Mouse (Mus musculus) embryo, embryonic 11.5 days (tissue): ENCODE results near the gene Hist1h2ag.
"Not testable (repeated sequence)": the region's sequence is repeated elsewhere in the genome, so short reads cannot be mapped to it uniquely, and the experiment has no call there.

ENCODE experiments used
- DNase-seq: peaks from one replicate; pipeline ENCODE4 v3.0.0-alpha.2; 2012; ENCODE audit warnings: low read depth, low spot score

The Hist1h2ag gene

GRCm38 (mm10) chr13:22042568-22043502 lies at the start of gene Hist1h2ag, which contains the start of gene Hist1h2bj:
Gene Hist1h2ag, minus strand, starts transcription at chr13:22042944.
Gene Hist1h2bj, plus strand, starts transcription at chr13:22043214.
- DNase-seq = peak; percentile 96

- not testable (repeated sequence) for DNase-seq
These were observed 41.4 kb upstream of the Hist1h2ag start, which contains the start of gene Vmn1r188 for GRCm38 (mm10) chr13:22084140-22084539. Gene Vmn1r188, plus strand, starts transcription at chr13:22084440.

GRCm38 (mm10) chr13:22063468-22063867 lies 20.7 kb upstream of the Hist1h2ag start:
- DNase-seq = no peak

- no peak for DNase-seq
These were observed 18.7 kb upstream of the Hist1h2ag start for GRCm38 (mm10) chr13:22061422-22061821.

GRCm38 (mm10) chr13:22053754-22054153 lies 11.0 kb upstream of the Hist1h2ag start:
- no peak for DNase-seq

GRCm38 (mm10) chr13:22051523-22051859 lies 8.7 kb upstream of the Hist1h2ag start:
- DNase-seq = no peak

GRCm38 (mm10) chr13:22050591-22051522 lies 8.1 kb upstream of the Hist1h2ag start:
- peak; percentile 91 for DNase-seq

GRCm38 (mm10) chr13:22049737-22050440 lies 7.1 kb upstream of the Hist1h2ag start:
- DNase-seq = peak; percentile 69

- no peak for DNase-seq
These were observed 6.3 kb upstream of the Hist1h2ag start for GRCm38 (mm10) chr13:22049041-22049440.

GRCm38 (mm10) chr13:22045311-22045710 lies 2.6 kb upstream of the Hist1h2ag start:
- no peak for DNase-seq

- DNase-seq = no peak
These were observed 1.9 kb upstream of the Hist1h2ag start for GRCm38 (mm10) chr13:22044432-22045155.

GRCm38 (mm10) chr13:22043503-22044431 lies 1.0 kb upstream of the Hist1h2ag start:
- peak; percentile 54 for DNase-seq

- DNase-seq = peak; percentile 32
These were observed 835 bp downstream of the Hist1h2ag start for GRCm38 (mm10) chr13:22041651-22042567.

- DNase-seq = peak; percentile 93
These were observed 1.6 kb downstream of the Hist1h2ag start, which contains the start of gene Hist1h4i for GRCm38 (mm10) chr13:22041142-22041536. Gene Hist1h4i, minus strand, starts transcription at chr13:22041362.

GRCm38 (mm10) chr13:22040464-22041141 lies 2.1 kb downstream of the Hist1h2ag start:
- DNase-seq = peak; percentile 39

GRCm38 (mm10) chr13:22039951-22040463 lies 2.7 kb downstream of the Hist1h2ag start:
- no peak for DNase-seq

GRCm38 (mm10) chr13:22039364-22039763 lies 3.4 kb downstream of the Hist1h2ag start:
- no peak for DNase-seq

GRCm38 (mm10) chr13:22037415-22037814 lies 5.3 kb downstream of the Hist1h2ag start:
- DNase-seq = no peak
